Mouse (Mus musculus) heart, embryonic 13.5 days (tissue): ENCODE data around the gene Mavs. TPM values are rescaled to one million over a fixed set of nuclear protein-coding genes. Genes with fewer than 3 reads are reported as not detected.

Experiments used
- microRNA-seq: library from miRNA; unstranded; fragments of <30 nt; microRNA quantifications from one replicate; pipeline ENCODE4, GENCODE M21; 2016
- polyA plus RNA-seq: library from polyadenylated mRNA; unstranded; fragments of >200 nt; fragmentation: Nextera tagmentation; extraction: Ambion mirVana; gene quantifications from 2 replicates; pipeline ENCODE4 v1.2.1, GENCODE M21; 2015

Gene Mavs
- polyA plus RNA-seq, 1 experiment from 2014 or later: 18.8 TPM

Small RNA genes within 50 kb of the gene (microRNA-seq; reads per million reads assigned to microRNA genes)
- gene Mir103-2: 61.0 reads per million, percentile 46 among the genes with 10 or more reads in this experiment

Other genes starting within 250 kb of the Mavs start
- gene Gfra4, start 191.0 kb upstream of the Mavs start, polyA plus RNA-seq: 3.2 and 3.4 TPM in 2 replicates
- gene Adam33, start 170.2 kb upstream of the Mavs start, polyA plus RNA-seq: 11.7 and 12.8 TPM in 2 replicates
- gene Siglec1, start 147.3 kb upstream of the Mavs start, polyA plus RNA-seq: 0.31 and 0.33 TPM in 2 replicates
- 8.1 and 8.4 TPM in 2 replicates for gene Hspa12b, start 106.8 kb upstream of the Mavs start, polyA plus RNA-seq
- gene Gm11037, start 100.6 kb upstream of the Mavs start, polyA plus RNA-seq: not detected in 2 replicates
- 69.0 and 71.4 TPM in 2 replicates for gene 1700037H04Rik, start 74.0 kb upstream of the Mavs start, polyA plus RNA-seq
- 6.8 and 7.0 TPM in 2 replicates for gene Cenpb, start 54.0 kb upstream of the Mavs start, polyA plus RNA-seq
- 36.6 and 41.2 TPM in 2 replicates for gene Cdc25b, start 47.1 kb upstream of the Mavs start, polyA plus RNA-seq
- gene Spef1, start 46.8 kb upstream of the Mavs start, polyA plus RNA-seq: 1.3 and 1.5 TPM in 2 replicates
- gene Ap5s1, start 27.0 kb upstream of the Mavs start, polyA plus RNA-seq: 32.0 and 35.2 TPM in 2 replicates
- 20.8 and 25.1 TPM in 2 replicates for gene Pank2, start 28.4 kb downstream of the Mavs start, polyA plus RNA-seq
- 2.0 and 2.2 TPM in 2 replicates for gene Rnf24, start 118.8 kb downstream of the Mavs start, polyA plus RNA-seq